Mouse (Mus musculus): ENCODE results near the gene Oas1c. TPM values are rescaled to one million over a fixed set of nuclear protein-coding genes. Genes with fewer than 3 reads are reported as not detected.
A peak's percentile ranks its signal among the peaks of the same experiment; 100 is the strongest.
"Not testable (repeated sequence)": the region's sequence is repeated elsewhere in the genome, so short reads cannot be mapped to it uniquely, and the experiment has no call there.

The Oas1c gene
- total RNA-seq (2015; ENCODE audit: low replicate concordance): 1.7 and 9.8 TPM in 2 replicates
- 2.3 and 3.3 TPM in 2 replicates for total RNA-seq (2017; ENCODE audit: low replicate concordance)

- ATAC-seq (replicated peaks; ENCODE audit: low FRiP score, poor library complexity, severe bottlenecking): peak; percentile 90
Measured at GRCm38 (mm10) chr5:120811951-120812819, at the start of gene Oas1c. Oas1c (minus strand) TSS chr5:120812514.

- no peak for ATAC-seq (replicated peaks; ENCODE audit: low FRiP score, poor library complexity, severe bottlenecking)
Measured at GRCm38 (mm10) chr5:120861121-120861520, 48.8 kb upstream of the Oas1c start, which contains the start of gene Oas1h. Oas1h (plus strand) TSS chr5:120861421.

- ATAC-seq (replicated peaks; ENCODE audit: low FRiP score, poor library complexity, severe bottlenecking): no peak
Measured at GRCm38 (mm10) chr5:120859241-120859640, 46.9 kb upstream of the Oas1c start.

- peak; percentile 78 for ATAC-seq (replicated peaks; ENCODE audit: low FRiP score, poor library complexity, severe bottlenecking)
Measured at GRCm38 (mm10) chr5:120849601-120850136, 37.4 kb upstream of the Oas1c start.

- no peak for ATAC-seq (replicated peaks; ENCODE audit: low FRiP score, poor library complexity, severe bottlenecking)
Measured at GRCm38 (mm10) chr5:120847067-120847466, 34.8 kb upstream of the Oas1c start, which contains the start of gene Oas1f. Oas1f (plus strand) TSS chr5:120847367.

- no peak for ATAC-seq (replicated peaks; ENCODE audit: low FRiP score, poor library complexity, severe bottlenecking)
Measured at GRCm38 (mm10) chr5:120844713-120845112, 32.4 kb upstream of the Oas1c start.

- peak; percentile 78 for ATAC-seq (replicated peaks; ENCODE audit: low FRiP score, poor library complexity, severe bottlenecking)
Measured at GRCm38 (mm10) chr5:120836731-120837585, 24.6 kb upstream of the Oas1c start.

- no peak for ATAC-seq (replicated peaks; ENCODE audit: low FRiP score, poor library complexity, severe bottlenecking)
Measured at GRCm38 (mm10) chr5:120833335-120834280, 21.3 kb upstream of the Oas1c start.

GRCm38 (mm10) chr5:120831031-120831430 lies 18.7 kb upstream of the Oas1c start:
- ATAC-seq (replicated peaks; ENCODE audit: low FRiP score, poor library complexity, severe bottlenecking): no peak

GRCm38 (mm10) chr5:120818999-120819398 lies 6.7 kb upstream of the Oas1c start:
- ATAC-seq (replicated peaks; ENCODE audit: low FRiP score, poor library complexity, severe bottlenecking): no peak

GRCm38 (mm10) chr5:120815949-120816348 lies 3.6 kb upstream of the Oas1c start:
- ATAC-seq (replicated peaks; ENCODE audit: low FRiP score, poor library complexity, severe bottlenecking): peak; percentile 58

GRCm38 (mm10) chr5:120813023-120813422 lies 709 bp upstream of the Oas1c start:
- ATAC-seq (replicated peaks; ENCODE audit: low FRiP score, poor library complexity, severe bottlenecking): peak; percentile 60

GRCm38 (mm10) chr5:120809171-120809570 lies 3.1 kb downstream of the Oas1c start:
- no peak for ATAC-seq (replicated peaks; ENCODE audit: low FRiP score, poor library complexity, severe bottlenecking)

- ATAC-seq (replicated peaks; ENCODE audit: low FRiP score, poor library complexity, severe bottlenecking): peak; percentile 67
Measured at GRCm38 (mm10) chr5:120806458-120806857, 5.9 kb downstream of the Oas1c start.

GRCm38 (mm10) chr5:120803596-120803995 lies 8.7 kb downstream of the Oas1c start:
- ATAC-seq (replicated peaks; ENCODE audit: low FRiP score, poor library complexity, severe bottlenecking): no peak

GRCm38 (mm10) chr5:120798943-120799342 lies 13.4 kb downstream of the Oas1c start:
- ATAC-seq (replicated peaks; ENCODE audit: low FRiP score, poor library complexity, severe bottlenecking): peak; percentile 85

- ATAC-seq (replicated peaks; ENCODE audit: low FRiP score, poor library complexity, severe bottlenecking): peak; percentile 60
Measured at GRCm38 (mm10) chr5:120798147-120798546, 14.2 kb downstream of the Oas1c start.

- not testable (repeated sequence) for ATAC-seq (replicated peaks; ENCODE audit: low FRiP score, poor library complexity, severe bottlenecking)
Measured at GRCm38 (mm10) chr5:120795480-120796034, 16.8 kb downstream of the Oas1c start, which contains the start of gene Oas1e. Oas1e (minus strand) TSS chr5:120795530.

GRCm38 (mm10) chr5:120793043-120793442 lies 19.3 kb downstream of the Oas1c start:
- peak; percentile 63 for ATAC-seq (replicated peaks; ENCODE audit: low FRiP score, poor library complexity, severe bottlenecking)
